Mouse (Mus musculus): Measurements from ENCODE around the gene Crlf2. TPM values are rescaled to one million over a fixed set of nuclear protein-coding genes. Genes with fewer than 3 reads are reported as not detected.

Crlf2 gene
- polyA plus RNA-seq, 1 experiment, result 26.5 TPM

GRCm38 (mm10) chr5:109557321-109558122 lies 1.3 kb downstream of the Crlf2 start:
- Histone ChIP-seq H3K4me3 (replicated peaks; ENCODE audit: control insufficient read depth, low read depth, low read length) (peak overlapping the region; percentile 87), H3K27ac (ENCODE audit: control insufficient read depth, insufficient read depth, low read depth, low read length, poor library complexity) (peak overlapping the region; percentile 100), H3K4me1 (ENCODE audit: control insufficient read depth, insufficient read depth, low read length) (no peaks in the 10 kb centered on the region)
- under 1% methylated on average over 35 of the region's 35 CpGs for WGBS
- TF ChIP-seq POLR2A (IDR thresholded peaks at IDR 0.05; ENCODE audit: borderline replicate concordance, control insufficient read depth, low read depth, low read length) (peak; percentile 26; the same call in 1 of the 2 replicates), CTCF (IDR thresholded peaks at IDR 0.05; ENCODE audit: control insufficient read depth, insufficient read depth, low read length) (no peak)

GRCm38 (mm10) chr5:109556591-109557320 lies 2.0 kb downstream of the Crlf2 start:
- WGBS, result 11% methylated on average over 40 of the region's 40 CpGs
- TF ChIP-seq POLR2A (IDR thresholded peaks at IDR 0.05; ENCODE audit: borderline replicate concordance, control insufficient read depth, low read depth, low read length) (peak; percentile 13; the same call in 1 of the 2 replicates), CTCF (IDR thresholded peaks at IDR 0.05; ENCODE audit: control insufficient read depth, insufficient read depth, low read length) (no peak)
- Histone ChIP-seq H3K4me1 (ENCODE audit: control insufficient read depth, insufficient read depth, low read length) (no peaks in the 10 kb centered on the region), H3K27ac (ENCODE audit: control insufficient read depth, insufficient read depth, low read depth, low read length, poor library complexity) (peak overlapping the region; percentile 96), H3K4me3 (replicated peaks; ENCODE audit: control insufficient read depth, low read depth, low read length) (peak overlapping the region; percentile 69)

- WGBS, result 89% methylated on average over 54 of the region's 54 CpGs
- Histone ChIP-seq H3K4me3 (replicated peaks; ENCODE audit: control insufficient read depth, low read depth, low read length) (no peak overlapping the region), H3K4me1 (ENCODE audit: control insufficient read depth, insufficient read depth, low read length) (no peaks in the 10 kb centered on the region), H3K27ac (ENCODE audit: control insufficient read depth, insufficient read depth, low read depth, low read length, poor library complexity) (peak overlapping the region; percentile 96; the same call in 1 of the 2 replicates)
- TF ChIP-seq POLR2A (IDR thresholded peaks at IDR 0.05; ENCODE audit: borderline replicate concordance, control insufficient read depth, low read depth, low read length), result no peak
- TF ChIP-seq CTCF (IDR thresholded peaks at IDR 0.05; ENCODE audit: control insufficient read depth, insufficient read depth, low read length), result no peak
These were observed 2.9 kb downstream of the Crlf2 start for GRCm38 (mm10) chr5:109555676-109556571.

- TF ChIP-seq POLR2A (IDR thresholded peaks at IDR 0.05; ENCODE audit: borderline replicate concordance, control insufficient read depth, low read depth, low read length) (no peak), CTCF (IDR thresholded peaks at IDR 0.05; ENCODE audit: control insufficient read depth, insufficient read depth, low read length) (no peak)
- Histone ChIP-seq H3K27ac (ENCODE audit: control insufficient read depth, insufficient read depth, low read depth, low read length, poor library complexity) (no peak overlapping the region), H3K4me3 (replicated peaks; ENCODE audit: control insufficient read depth, low read depth, low read length) (no peak overlapping the region), H3K4me1 (ENCODE audit: control insufficient read depth, insufficient read depth, low read length) (no peaks in the 10 kb centered on the region)
- WGBS, result 86% methylated on average over 25 of the region's 26 CpGs
These were observed 3.5 kb downstream of the Crlf2 start for GRCm38 (mm10) chr5:109555236-109555675.

- no peak for TF ChIP-seq CTCF (IDR thresholded peaks at IDR 0.05; ENCODE audit: control insufficient read depth, insufficient read depth, low read length)
- TF ChIP-seq POLR2A (IDR thresholded peaks at IDR 0.05; ENCODE audit: borderline replicate concordance, control insufficient read depth, low read depth, low read length), result no peak
- Histone ChIP-seq H3K27ac (ENCODE audit: control insufficient read depth, insufficient read depth, low read depth, low read length, poor library complexity) (no peak overlapping the region), H3K4me1 (ENCODE audit: control insufficient read depth, insufficient read depth, low read length) (no peaks in the 10 kb centered on the region), H3K4me3 (replicated peaks; ENCODE audit: control insufficient read depth, low read depth, low read length) (no peak overlapping the region)
- 87% methylated on average over 30 of the region's 30 CpGs for WGBS
These were observed 4.4 kb downstream of the Crlf2 start for GRCm38 (mm10) chr5:109554091-109555050.

- Histone ChIP-seq H3K4me1 (ENCODE audit: control insufficient read depth, insufficient read depth, low read length) (no peaks in the 10 kb centered on the region), H3K27ac (ENCODE audit: control insufficient read depth, insufficient read depth, low read depth, low read length, poor library complexity) (no peak overlapping the region), H3K4me3 (replicated peaks; ENCODE audit: control insufficient read depth, low read depth, low read length) (no peak overlapping the region)
- WGBS, result 81% methylated on average over 18 of the region's 18 CpGs
- TF ChIP-seq POLR2A (IDR thresholded peaks at IDR 0.05; ENCODE audit: borderline replicate concordance, control insufficient read depth, low read depth, low read length) (no peak), CTCF (IDR thresholded peaks at IDR 0.05; ENCODE audit: control insufficient read depth, insufficient read depth, low read length) (no peak)
These were observed 5.4 kb downstream of the Crlf2 start for GRCm38 (mm10) chr5:109553160-109553930.
